Mouse (Mus musculus) common myeloid progenitor, adult 5-6 weeks (primary cell): Measurements from ENCODE around the gene Sfmbt2. TPM values are rescaled to one million over a fixed set of nuclear protein-coding genes. Genes with fewer than 3 reads are reported as not detected.
A peak's percentile ranks its signal among the peaks of the same experiment; 100 is the strongest.

Experiments
- ATAC-seq: replicated peaks from 2 replicates; pipeline ENCODE4 v1.8.0; 2016; ENCODE audit warnings: low read depth, mild to moderate bottlenecking, moderate TSS enrichment, inconsistent platforms; ENCODE audit not compliant: poor library complexity, severe bottlenecking
- total RNA-seq: library from RNA; stranded (forward); fragments of 200-1000, 187-1606 nt; gene quantifications from 2 replicates; pipeline ENCODE4 v1.2.3, GENCODE M21; 2017

Gene Sfmbt2
- total RNA-seq, 1 experiment from 2014 or later, result 2.4 TPM

- ATAC-seq, result no peak
These were observed 1.6 kb downstream of the Sfmbt2 start for GRCm38 (mm10) chr2:10371899-10372298.

- ATAC-seq, result peak; percentile 61
These were observed 2.0 kb downstream of the Sfmbt2 start for GRCm38 (mm10) chr2:10372321-10372723.

DNA sequence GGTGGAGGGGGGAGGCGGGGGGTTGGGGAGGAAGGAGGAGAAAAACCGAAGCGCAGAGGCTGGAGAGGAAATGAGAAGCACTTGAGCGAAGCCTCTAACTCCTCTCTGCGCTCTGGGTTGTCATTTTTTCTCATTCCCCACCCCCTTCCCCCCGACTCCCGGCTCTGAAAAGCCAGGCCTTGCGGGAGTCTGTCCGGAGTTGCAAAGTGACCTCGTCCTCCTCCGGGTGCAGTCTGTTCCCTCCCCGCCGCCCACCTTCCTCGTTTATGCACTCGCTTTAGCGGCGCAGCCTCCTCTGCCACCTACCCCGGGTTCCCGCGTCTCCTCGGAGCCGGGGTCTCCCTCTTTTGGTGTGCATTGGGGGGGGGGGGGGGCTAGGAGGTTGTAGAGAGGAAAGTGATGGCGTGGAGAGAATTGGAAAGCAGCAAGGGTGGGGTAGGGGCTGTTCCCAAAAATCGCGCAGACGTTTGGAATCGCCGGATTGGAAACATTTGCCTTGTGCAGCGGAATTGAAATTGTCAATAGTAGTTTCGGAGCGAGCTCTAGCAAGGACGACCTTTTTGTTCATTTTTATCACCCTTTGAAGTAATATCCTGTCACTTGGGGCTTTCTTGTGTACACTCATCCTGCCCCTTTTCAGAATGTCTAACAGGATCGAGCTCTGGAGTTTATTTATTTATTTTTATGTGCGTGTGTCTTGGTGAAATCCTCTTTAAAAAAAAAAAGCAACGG is 2.6 kb downstream of the Sfmbt2 start:
- 0 out of 2 replicates have a peak, but pooled peaks have one; percentile 6 for ATAC-seq

GRCm38 (mm10) chr2:10373508-10374206 is 3.3 kb downstream of the Sfmbt2 start:
- ATAC-seq, result 0 out of 2 replicates have a peak, but pooled peaks have one; percentile 4

GRCm38 (mm10) chr2:10374207-10375023 is 4.1 kb downstream of the Sfmbt2 start:
- ATAC-seq, result peak; percentile 23

GRCm38 (mm10) chr2:10375024-10375372 is 4.7 kb downstream of the Sfmbt2 start:
- ATAC-seq, result peak; percentile 8; the same call in 1 of the 2 replicates

GRCm38 (mm10) chr2:10389988-10390387 is 19.7 kb downstream of the Sfmbt2 start:
- ATAC-seq, result peak; percentile 97

- ATAC-seq, result no peak
These were observed 20.5 kb downstream of the Sfmbt2 start for GRCm38 (mm10) chr2:10390791-10391190.

- no peak for ATAC-seq
These were observed 24.8 kb downstream of the Sfmbt2 start for GRCm38 (mm10) chr2:10395143-10395542.

GRCm38 (mm10) chr2:10397790-10398189 is 27.5 kb downstream of the Sfmbt2 start:
- no peak for ATAC-seq

GRCm38 (mm10) chr2:10406151-10406550 is 35.8 kb downstream of the Sfmbt2 start:
- ATAC-seq, result no peak

DNA sequence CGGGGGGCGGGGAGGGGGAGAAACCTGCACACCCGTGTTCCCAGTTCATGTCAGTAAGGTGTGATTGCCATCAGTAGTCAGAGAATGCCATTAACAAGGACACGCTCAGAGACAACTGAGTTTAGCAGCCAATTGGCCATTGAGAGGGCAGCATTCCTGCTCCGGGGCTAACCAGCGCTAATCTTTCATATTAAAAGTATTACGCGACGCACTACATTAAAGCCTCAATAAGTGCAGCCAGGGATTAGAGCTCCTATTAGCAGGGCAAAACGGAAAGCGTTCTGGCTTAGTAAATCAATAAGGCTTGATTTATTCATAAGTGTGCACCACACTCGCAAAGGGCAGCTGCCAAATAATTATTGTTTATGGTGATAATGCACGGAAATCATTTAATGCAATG is 39.1 kb downstream of the Sfmbt2 start:
- no peak for ATAC-seq

- ATAC-seq, result no peak
These were observed 39.8 kb downstream of the Sfmbt2 start for GRCm38 (mm10) chr2:10410069-10410468.

GRCm38 (mm10) chr2:10420944-10421420 is 50.7 kb downstream of the Sfmbt2 start:
- no peak for ATAC-seq

DNA sequence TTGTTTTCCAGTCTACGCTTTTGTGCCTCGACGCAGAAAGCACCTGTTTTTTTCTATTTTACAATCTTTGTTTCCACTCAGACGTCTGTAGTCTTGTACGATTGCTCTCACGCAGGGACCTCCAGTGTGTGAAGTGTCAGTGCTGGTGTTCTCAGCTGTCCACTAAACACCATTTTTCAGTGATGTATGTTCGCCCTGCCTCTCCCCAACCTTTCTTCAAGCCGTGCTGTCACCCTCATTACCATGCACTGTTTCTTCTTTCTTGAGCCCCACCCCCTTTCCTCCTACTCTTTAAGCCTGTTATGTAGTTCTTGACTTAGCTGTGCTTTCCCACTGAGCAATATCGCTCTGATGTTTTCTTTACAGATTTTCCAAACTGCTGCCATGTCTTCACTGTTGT is 67.0 kb downstream of the Sfmbt2 start:
- no peak for ATAC-seq

GRCm38 (mm10) chr2:10441811-10442210 is 71.5 kb downstream of the Sfmbt2 start:
- ATAC-seq, result no peak

GRCm38 (mm10) chr2:10453577-10453976 is 83.3 kb downstream of the Sfmbt2 start:
- no peak for ATAC-seq

DNA sequence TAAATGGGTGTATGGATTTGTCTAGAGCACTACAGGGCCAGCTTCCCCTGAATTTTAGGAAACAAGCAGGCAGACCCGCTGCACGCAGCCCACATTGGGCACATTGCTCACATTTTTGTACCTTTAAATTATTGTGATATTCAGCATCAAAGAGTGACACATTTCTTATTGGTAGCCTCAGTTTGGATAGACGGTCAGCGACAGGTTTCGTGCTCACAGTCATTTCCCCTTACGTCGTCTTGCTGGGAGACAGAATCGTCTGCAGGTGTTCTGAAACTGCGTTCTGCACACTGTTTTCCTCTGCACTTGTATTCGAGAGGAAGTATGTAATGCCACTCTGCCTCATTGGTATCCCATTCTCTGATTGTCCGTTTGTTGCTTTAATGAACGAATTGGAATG is 88.0 kb downstream of the Sfmbt2 start:
- ATAC-seq, result no peak

GRCm38 (mm10) chr2:10516516-10516915 is 146.2 kb downstream of the Sfmbt2 start:
- ATAC-seq, result no peak

DNA sequence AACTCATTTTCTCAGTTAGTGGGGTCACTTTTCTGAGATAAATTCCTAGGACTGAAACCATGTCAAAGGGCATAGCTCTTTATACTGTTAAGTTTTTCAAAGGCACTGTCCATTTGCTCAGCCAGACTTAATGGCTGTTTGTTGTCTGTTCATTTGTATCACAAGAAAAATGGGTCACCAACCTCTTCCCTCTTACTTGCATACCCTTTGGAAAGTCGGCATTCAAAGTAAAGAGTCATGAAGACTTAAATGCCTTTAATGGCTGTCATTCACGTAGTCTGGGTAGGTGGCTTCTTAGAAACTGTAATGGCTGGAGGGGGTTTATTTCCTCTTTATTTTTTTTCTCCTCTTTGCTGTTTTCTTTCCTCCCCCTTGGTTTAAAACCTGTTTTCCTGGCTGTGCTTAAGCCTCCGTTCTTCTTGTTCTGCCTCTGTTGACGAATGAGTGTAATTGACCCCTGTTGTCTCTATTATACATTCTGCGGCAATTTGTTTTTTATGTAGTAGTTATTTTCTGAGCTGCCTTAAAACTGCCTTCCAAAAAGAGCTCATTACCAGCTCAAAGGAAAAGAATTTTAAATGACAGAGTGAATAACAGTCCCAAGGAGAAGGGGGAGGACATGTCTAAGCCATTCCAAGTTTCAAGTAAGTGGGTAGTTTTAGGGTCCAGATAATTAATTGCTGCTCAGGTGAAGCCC is 151.6 kb downstream of the Sfmbt2 start:
- ATAC-seq, result no peak
